Mouse (Mus musculus) splenic B cell, adult 2 months (primary cell): Measurements from ENCODE around the gene Pdlim5.
"Not testable (repeated sequence)": the region's sequence is repeated elsewhere in the genome, so short reads cannot be mapped to it uniquely, and the experiment has no call there.

Source experiments
- DNase-seq: peaks from one replicate; pipeline ENCODE4 v3.0.0-alpha.2; 2011; ENCODE audit warnings: low read depth, low spot score
- H3K27me3 ChIP-seq: 2 replicates; pipeline ENCODE4 v1.6.1; 2012; ENCODE audit warnings: mild to moderate bottlenecking, low read length, moderate library complexity, mixed read lengths; ENCODE audit not compliant: control insufficient read depth, poor library complexity, insufficient read depth, severe bottlenecking
- H3K36me3 ChIP-seq: 2 replicates; pipeline ENCODE4 v1.6.1; 2012; ENCODE audit warnings: mild to moderate bottlenecking, low read length, moderate library complexity, mixed read lengths; ENCODE audit not compliant: control insufficient read depth, poor library complexity, insufficient read depth, severe bottlenecking

The Pdlim5 gene

GRCm38 (mm10) chr3:142395520-142396193 is at the start of gene Pdlim5:
Gene Pdlim5, minus strand, starts transcription at chr3:142395696.
- H3K36me3 ChIP-seq: no peaks in the 10 kb centered on the region
- DNase-seq: peak; percentile 94
- no peaks in the 10 kb centered on the region for H3K27me3 ChIP-seq

GRCm38 (mm10) chr3:142443710-142444043 is 48.2 kb upstream of the Pdlim5 start:
- DNase-seq: no peak
- H3K27me3 ChIP-seq: no peaks in the 10 kb centered on the region
- H3K36me3 ChIP-seq: no peaks in the 10 kb centered on the region

GRCm38 (mm10) chr3:142443006-142443709 is 47.7 kb upstream of the Pdlim5 start:
- DNase-seq: peak; percentile 90
- Histone ChIP-seq H3K36me3 (no peaks in the 10 kb centered on the region), H3K27me3 (no peaks in the 10 kb centered on the region)

GRCm38 (mm10) chr3:142442161-142442560 is 46.7 kb upstream of the Pdlim5 start:
- Histone ChIP-seq H3K27me3 (no peaks in the 10 kb centered on the region), H3K36me3 (no peaks in the 10 kb centered on the region)
- DNase-seq: no peak

- Histone ChIP-seq H3K36me3 (no peaks in the 10 kb centered on the region), H3K27me3 (no peaks in the 10 kb centered on the region; the same call in 1 of the 2 replicates)
- DNase-seq: no peak
Measured at GRCm38 (mm10) chr3:142441142-142441541, 45.6 kb upstream of the Pdlim5 start.

GRCm38 (mm10) chr3:142440191-142440590 is 44.7 kb upstream of the Pdlim5 start:
- Histone ChIP-seq H3K36me3 (no peaks in the 10 kb centered on the region), H3K27me3 (no peaks in the 10 kb centered on the region; the same call in 1 of the 2 replicates)
- no peak for DNase-seq

- no peaks in the 10 kb centered on the region for H3K36me3 ChIP-seq
- H3K27me3 ChIP-seq: no peaks in the 10 kb centered on the region; the same call in 1 of the 2 replicates
- DNase-seq: no peak
Measured at GRCm38 (mm10) chr3:142439591-142440093, 44.1 kb upstream of the Pdlim5 start.

GRCm38 (mm10) chr3:142438630-142439029 is 43.1 kb upstream of the Pdlim5 start:
- not testable (repeated sequence) for H3K36me3 ChIP-seq, H3K27me3 ChIP-seq, DNase-seq

GRCm38 (mm10) chr3:142436824-142437223 is 41.3 kb upstream of the Pdlim5 start:
- Histone ChIP-seq H3K27me3 (no peaks in the 10 kb centered on the region; the same call in 1 of the 2 replicates), H3K36me3 (no peaks in the 10 kb centered on the region)
- DNase-seq: no peak

- Histone ChIP-seq H3K36me3 (no peaks in the 10 kb centered on the region), H3K27me3 (no peaks in the 10 kb centered on the region; the same call in 1 of the 2 replicates)
- DNase-seq: no peak
Measured at GRCm38 (mm10) chr3:142436212-142436611, 40.7 kb upstream of the Pdlim5 start.

- DNase-seq: no peak
- H3K36me3 ChIP-seq: no peaks in the 10 kb centered on the region
Measured at GRCm38 (mm10) chr3:142434786-142435168, 39.3 kb upstream of the Pdlim5 start.

GRCm38 (mm10) chr3:142434127-142434785 is 38.8 kb upstream of the Pdlim5 start:
- no peaks in the 10 kb centered on the region for H3K36me3 ChIP-seq
- no peaks in the 10 kb centered on the region; the same call in 1 of the 2 replicates for H3K27me3 ChIP-seq
- DNase-seq: no peak

More at GRCm38 (mm10) chr3:142434786-142435168, 39.3 kb upstream of the Pdlim5 start:
- H3K27me3 ChIP-seq: no peaks in the 10 kb centered on the region; the same call in 1 of the 2 replicates

- no peaks in the 10 kb centered on the region; the same call in 1 of the 2 replicates for H3K27me3 ChIP-seq
- no peaks in the 10 kb centered on the region for H3K36me3 ChIP-seq
- no peak for DNase-seq
Measured at GRCm38 (mm10) chr3:142431481-142431880, 36.0 kb upstream of the Pdlim5 start.

GRCm38 (mm10) chr3:142430048-142430447 is 34.6 kb upstream of the Pdlim5 start:
- no peak for DNase-seq
- Histone ChIP-seq H3K27me3 (no peaks in the 10 kb centered on the region; the same call in 1 of the 2 replicates), H3K36me3 (no peaks in the 10 kb centered on the region)

GRCm38 (mm10) chr3:142426806-142427205 is 31.3 kb upstream of the Pdlim5 start:
- no peaks in the 10 kb centered on the region for H3K36me3 ChIP-seq
- H3K27me3 ChIP-seq: no peaks in the 10 kb centered on the region; the same call in 1 of the 2 replicates
- DNase-seq: no peak
